Mouse (Mus musculus) erythroblast, embryonic 14.5 days (primary cell): Measurements from ENCODE around the gene Klhl29.

Source experiments
- GATA1 ChIP-seq: IDR thresholded peaks from 2 replicates; pipeline ENCODE4 v1.6.1; 2012; ENCODE audit warnings: low read length, inconsistent platforms, mixed read lengths
- TAL1 ChIP-seq: IDR thresholded peaks from 3 replicates; pipeline ENCODE4 v1.6.1; 2012; ENCODE audit warnings: low read length, inconsistent platforms, mixed read lengths

DNA sequence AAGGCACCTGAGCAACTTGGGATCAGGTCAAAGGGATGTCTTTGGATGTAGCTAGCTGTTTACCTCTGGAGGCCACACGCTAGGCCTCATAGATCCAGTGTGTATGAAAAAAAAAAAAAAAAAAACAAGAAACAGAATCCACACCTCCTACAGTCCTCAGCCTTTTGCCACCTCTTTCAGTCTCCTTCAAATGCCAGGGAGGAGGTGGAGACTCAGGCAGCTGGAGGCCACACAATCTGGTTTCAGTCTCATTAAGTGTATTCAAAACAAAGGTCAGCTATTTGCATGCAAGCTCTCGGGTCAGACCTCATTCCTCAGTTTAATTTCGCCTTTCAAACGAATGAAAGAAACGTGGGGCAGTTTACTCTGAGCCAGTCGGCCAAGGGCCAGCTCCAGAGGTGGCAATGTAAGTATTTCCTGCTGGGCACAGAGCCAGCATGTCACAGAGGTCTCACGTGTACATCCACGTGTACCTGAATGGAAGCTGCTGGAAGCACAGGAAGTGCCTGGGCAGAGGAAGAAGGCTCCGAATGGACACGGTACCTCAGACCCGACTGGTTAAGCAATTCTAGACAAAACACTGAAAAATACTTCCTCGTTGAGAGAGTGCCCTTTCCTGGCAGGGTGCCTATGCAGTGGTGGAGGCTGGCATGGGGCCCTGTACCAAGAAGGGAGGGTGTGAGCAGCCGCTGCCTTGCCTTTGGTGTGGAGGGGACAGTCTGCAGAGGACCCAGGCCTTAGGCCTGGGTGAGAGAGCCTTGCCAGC, 162.0 kb downstream of the Klhl29 start:
- TF ChIP-seq GATA1 (no peak), TAL1 (no peak)
